Mouse (Mus musculus) macrophage (primary cell): ENCODE results near the gene Msh6. TPM values are rescaled to one million over a fixed set of nuclear protein-coding genes. Genes with fewer than 3 reads are reported as not detected.
"Not testable (repeated sequence)": the region's sequence is repeated elsewhere in the genome, so short reads cannot be mapped to it uniquely, and the experiment has no call there.

Source experiments
- H3K27ac ChIP-seq: fragments of 350-480 bp; formaldehyde crosslinking; 2 replicates; pipeline ENCODE4 v1.9.0; 2021
- H3K36me3 ChIP-seq: fragments of 350-480 bp; formaldehyde crosslinking; 2 replicates; pipeline ENCODE4 v1.9.0; 2021; ENCODE audit errors: inconsistent target
- H3K4me3 ChIP-seq: fragments of 350-480 bp; formaldehyde crosslinking; 2 replicates; pipeline ENCODE4 v1.9.0; 2021; ENCODE audit errors: inconsistent target
- H3K79me2 ChIP-seq: fragments of 350-480 bp; formaldehyde crosslinking; 2 replicates; pipeline ENCODE4 v1.9.0; 2021; ENCODE audit errors: inconsistent target
- WGBS: methylation state at CpG from one replicate; pipeline ENCODE4 v1.1.7; 2026; ENCODE audit warnings: inconsistent platforms; ENCODE audit not compliant: missing documents; 5-methylcytosine and 5-hydroxymethylcytosine counted together
- polyA plus RNA-seq: library from polyadenylated mRNA; stranded (reverse); fragments of 250-400 nt; gene quantifications from 3 replicates; pipeline ENCODE4 v1.2.4, GENCODE M21; 2018; ENCODE audit warnings: inconsistent platforms

Msh6 gene
- polyA plus RNA-seq, 1 experiment from 2014 or later, result 14.2 TPM

DNA sequence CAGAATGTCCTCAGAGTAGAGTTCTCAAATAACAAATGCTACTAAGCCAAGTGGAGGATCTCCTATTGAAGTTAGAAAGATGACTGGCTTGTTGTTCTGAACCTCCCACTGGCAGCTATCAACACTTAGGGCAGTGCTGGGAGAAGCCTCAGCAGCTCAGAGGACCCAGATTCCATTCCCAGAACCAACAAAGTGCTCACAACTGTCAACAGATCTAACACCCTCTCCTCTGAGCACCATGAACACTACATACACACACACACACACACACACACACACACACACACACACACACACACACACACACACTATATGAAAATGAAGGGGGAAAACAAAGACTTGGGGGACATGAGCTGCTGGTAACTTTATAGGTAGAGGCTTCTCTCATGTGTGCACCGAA lies 30.0 kb downstream of the Msh6 start:
- 83% methylated on average over 1 of the region's 1 CpGs for WGBS

DNA sequence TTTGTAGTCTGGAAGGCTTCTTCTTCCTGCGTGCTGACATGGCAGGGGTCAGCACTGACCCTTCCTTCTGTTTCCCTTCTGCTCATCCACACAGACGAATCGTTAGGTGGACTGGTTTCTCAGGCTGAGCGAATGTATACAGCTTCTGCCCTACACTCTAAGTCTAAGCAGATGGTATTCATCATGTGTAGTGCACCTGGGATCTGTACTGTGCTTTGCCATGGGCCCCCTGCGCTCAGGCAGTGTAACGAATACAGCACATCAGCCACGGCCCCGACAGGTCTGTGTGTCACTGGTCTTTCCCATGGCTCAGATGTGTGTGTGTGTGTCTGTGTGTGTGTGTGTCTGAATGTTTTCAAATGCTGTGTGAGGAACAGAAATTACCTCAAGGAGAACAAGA lies 32.1 kb downstream of the Msh6 start:
- H3K4me3 ChIP-seq, result no peak overlapping the region
- H3K27ac ChIP-seq, result no peak overlapping the region
- H3K79me2 ChIP-seq, result no peaks in the 10 kb centered on the region
- peaks cover 64% of the 10 kb centered on the region for H3K36me3 ChIP-seq
- 94% methylated on average over 6 of the region's 8 CpGs for WGBS

More for the DNA sequence above, 30.0 kb downstream of the Msh6 start:
- peaks cover 64% of the 10 kb centered on the region for H3K36me3 ChIP-seq
- H3K4me3 ChIP-seq, result no peak overlapping the region
- H3K27ac ChIP-seq, result no peak overlapping the region
- no peaks in the 10 kb centered on the region for H3K79me2 ChIP-seq

DNA sequence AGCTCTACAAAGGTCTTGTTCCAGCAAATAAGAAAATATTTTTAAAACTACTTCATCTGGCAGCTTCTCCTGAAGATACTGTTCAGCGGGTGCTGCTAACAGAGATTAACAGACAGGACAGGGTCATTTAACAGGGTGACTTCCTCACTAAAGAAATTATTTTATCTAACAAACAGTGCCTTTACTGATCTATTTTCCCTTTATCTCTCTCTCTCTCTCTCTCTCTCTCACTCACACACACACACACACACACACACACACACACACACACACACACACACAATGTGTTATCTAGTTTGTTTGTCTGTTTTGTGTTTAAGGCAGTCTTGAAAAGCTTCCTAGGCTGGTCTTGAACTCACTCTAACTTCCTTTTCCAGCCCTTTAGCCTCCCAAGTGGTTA lies 39.6 kb downstream of the Msh6 start:
- Histone ChIP-seq H3K36me3 (peaks cover 55% of the 10 kb centered on the region), H3K79me2 (peaks cover 41% of the 10 kb centered on the region), H3K27ac (no peak overlapping the region), H3K4me3 (no peak overlapping the region)
- 86% methylated on average over 1 of the region's 1 CpGs for WGBS

DNA sequence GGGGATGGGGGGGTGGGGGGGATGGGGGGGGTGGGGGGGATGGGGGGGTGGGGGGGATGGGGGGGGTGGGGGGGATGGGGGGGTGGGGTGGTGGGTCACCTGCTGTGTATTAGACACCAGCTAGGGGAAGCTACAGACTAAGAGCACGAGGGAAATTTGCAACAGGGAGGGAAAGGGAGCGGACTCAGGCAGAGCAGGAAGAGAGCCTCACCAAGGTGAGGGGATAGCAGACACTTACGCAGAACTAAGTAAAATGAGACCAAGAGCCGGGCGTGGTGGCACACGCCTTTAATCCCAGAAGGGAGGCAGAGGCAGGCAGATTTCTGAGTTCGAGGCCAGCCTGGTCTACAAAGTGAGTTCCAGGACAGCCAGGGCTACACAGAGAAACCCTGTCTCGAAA lies 41.2 kb downstream of the Msh6 start:
- peaks cover 57% of the 10 kb centered on the region for H3K79me2 ChIP-seq
- H3K36me3 ChIP-seq, result peaks cover 41% of the 10 kb centered on the region
- 98% methylated on average over 6 of the region's 8 CpGs for WGBS
- H3K27ac ChIP-seq, H3K4me3 ChIP-seq: not testable (repeated sequence)

DNA sequence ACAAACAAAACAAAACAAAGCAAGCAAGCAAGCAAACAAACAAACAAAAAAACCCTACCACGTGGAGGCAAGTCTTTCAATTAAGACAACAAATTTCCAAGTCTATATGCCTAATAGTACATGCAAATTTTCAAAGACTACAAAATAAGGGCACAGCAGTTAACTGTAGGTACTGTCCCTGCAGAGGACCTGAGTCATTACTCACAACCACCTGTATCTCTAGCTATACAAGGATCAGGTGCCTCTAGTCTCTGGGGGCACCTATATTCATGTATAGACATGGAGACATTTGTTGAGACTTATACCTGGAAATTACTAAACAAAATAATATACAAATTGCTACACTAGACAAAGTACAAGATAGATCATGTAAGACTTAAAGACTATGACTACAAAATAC lies 49.1 kb downstream of the Msh6 start:
- Histone ChIP-seq H3K36me3 (no peaks in the 10 kb centered on the region), H3K4me3 (no peak overlapping the region), H3K79me2 (peaks cover 100% of the 10 kb centered on the region), H3K27ac (no peak overlapping the region)
- WGBS, result 94% methylated on average over 1 of the region's 1 CpGs

DNA sequence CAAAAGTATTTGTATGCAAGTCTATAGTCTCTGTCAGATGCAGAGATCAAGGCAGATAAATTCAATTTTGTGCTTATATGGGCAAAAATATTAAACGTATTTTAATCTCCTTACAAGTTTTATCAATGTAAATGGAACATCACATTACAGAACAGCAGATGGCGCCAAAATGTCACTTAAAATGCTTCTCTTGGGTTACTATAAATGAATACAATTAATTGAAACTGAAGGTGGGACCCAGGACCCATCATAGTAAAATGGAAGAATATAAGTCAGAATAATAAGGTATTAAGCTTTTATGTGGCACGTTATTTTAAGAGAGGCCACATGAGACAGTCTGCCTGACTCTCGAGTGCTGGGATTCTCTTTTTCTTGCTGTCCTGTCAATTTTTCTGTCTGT lies 50.4 kb downstream of the Msh6 start:
- 41% methylated on average over 4 of the region's 4 CpGs for WGBS

DNA sequence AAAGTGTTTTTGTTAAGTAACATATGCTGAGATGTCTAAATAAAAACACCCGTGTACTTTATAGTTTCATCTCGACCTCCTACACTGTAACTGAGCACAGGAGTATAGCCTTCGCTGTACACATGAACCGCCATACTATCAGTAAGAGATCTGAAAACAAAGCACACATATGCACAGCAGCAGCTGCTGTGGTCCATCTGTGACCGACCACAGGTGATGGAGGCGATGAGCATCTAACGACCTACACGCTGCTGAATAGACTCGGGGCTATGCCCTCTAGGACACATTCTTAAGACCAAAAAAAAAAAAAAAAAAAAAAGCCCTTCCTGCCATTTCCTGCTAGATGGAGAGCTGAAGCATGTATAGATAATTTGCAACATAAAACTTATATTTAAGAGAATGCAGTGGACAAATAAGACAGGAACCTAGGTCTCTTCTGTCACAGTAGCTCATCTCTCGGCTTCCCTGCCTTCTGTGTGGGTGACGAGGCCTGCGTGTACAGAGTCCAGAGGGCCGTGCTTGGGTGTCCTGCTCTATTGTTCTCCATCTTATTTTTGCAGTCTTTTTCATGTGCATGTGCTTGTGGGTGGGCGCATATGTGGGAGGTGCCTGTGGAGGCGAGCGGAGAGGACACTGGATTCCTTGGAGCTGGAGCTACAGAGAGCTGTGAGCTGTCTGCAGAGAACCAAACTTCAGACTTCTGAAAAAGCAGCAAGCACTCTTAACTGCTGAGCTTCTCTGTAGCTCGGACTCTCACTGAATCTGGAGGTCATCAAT lies 54.5 kb downstream of the Msh6 start:
- WGBS, result 91% methylated on average over 17 of the region's 17 CpGs

More for the DNA sequence above, 50.4 kb downstream of the Msh6 start:
- no peak overlapping the region for H3K4me3 ChIP-seq
- no peaks in the 10 kb centered on the region for H3K36me3 ChIP-seq
- peaks cover 100% of the 10 kb centered on the region for H3K79me2 ChIP-seq
- H3K27ac ChIP-seq, result no peak overlapping the region

DNA sequence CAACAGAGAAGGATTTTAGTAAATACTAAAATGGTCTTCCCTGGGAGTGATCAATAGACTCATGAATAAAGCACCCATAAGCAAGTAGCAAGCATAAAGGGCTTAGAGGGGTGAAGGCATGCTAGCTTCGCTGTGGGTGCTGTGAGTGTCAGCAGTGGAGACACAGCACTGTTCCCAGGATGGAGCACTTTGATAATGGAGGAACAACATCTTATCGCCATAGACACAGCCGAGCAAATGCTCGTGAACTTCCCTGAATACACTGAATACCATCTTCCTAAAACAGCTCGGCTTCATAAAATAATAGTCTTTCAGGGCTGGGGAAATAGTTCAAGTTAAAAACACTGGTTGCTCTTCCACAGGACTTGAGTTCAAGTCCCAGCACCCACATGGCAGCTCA lies 56.9 kb downstream of the Msh6 start:
- no peaks in the 10 kb centered on the region for H3K36me3 ChIP-seq
- H3K27ac ChIP-seq, result no peak overlapping the region
- H3K79me2 ChIP-seq, result peaks cover 100% of the 10 kb centered on the region
- WGBS, result 90% methylated on average over 5 of the region's 5 CpGs
- no peak overlapping the region for H3K4me3 ChIP-seq

More for the DNA sequence above, 54.5 kb downstream of the Msh6 start:
- Histone ChIP-seq H3K79me2 (peaks cover 100% of the 10 kb centered on the region), H3K27ac (no peak overlapping the region), H3K4me3 (no peak overlapping the region), H3K36me3 (no peaks in the 10 kb centered on the region)

DNA sequence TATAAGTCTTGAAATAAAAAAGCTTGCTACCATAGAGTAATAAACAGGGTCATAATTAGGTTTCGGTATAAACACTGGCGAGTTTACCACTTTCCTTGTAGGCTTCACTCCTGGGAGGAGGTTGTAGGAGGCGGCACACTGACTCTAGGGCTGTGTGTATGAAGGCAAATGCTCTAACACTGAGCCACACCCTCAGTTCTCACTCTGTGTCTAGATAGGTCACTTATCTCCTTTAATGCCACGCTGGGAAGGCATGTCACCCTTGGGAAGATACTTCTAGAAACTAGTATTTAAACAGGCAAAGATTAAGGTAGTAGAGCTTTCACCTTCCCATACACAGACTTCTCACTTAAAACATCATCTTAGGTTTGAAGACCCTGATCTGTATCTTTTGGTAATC lies 59.6 kb downstream of the Msh6 start:
- H3K36me3 ChIP-seq, result no peaks in the 10 kb centered on the region
- H3K27ac ChIP-seq, result no peak overlapping the region
- peaks cover 100% of the 10 kb centered on the region for H3K79me2 ChIP-seq
- 91% methylated on average over 4 of the region's 4 CpGs for WGBS
- H3K4me3 ChIP-seq, result no peak overlapping the region

Other genes starting within 250 kb of the Msh6 start
- not detected in 3 replicates for gene Kcnk12, start 177.1 kb upstream of the Msh6 start, polyA plus RNA-seq
- gene Rpl36-ps4, start 54.1 kb upstream of the Msh6 start, polyA plus RNA-seq, result not detected in 3 replicates
- gene Fbxo11, start 90.2 kb downstream of the Msh6 start, polyA plus RNA-seq, result 33.3 to 64.4 TPM (median 36.2 TPM) in 3 replicates